Comparison of ENCODE assay signal across 9 mouse cellular contexts in genomic region chr17:35864832-35865353, GRCm38 (mm10). TPM values are rescaled to one million over a fixed set of nuclear protein-coding genes. Genes with fewer than 3 reads are reported as not detected.
A peak's percentile ranks its signal among the peaks of the same experiment; 100 is the strongest.
DNase-seq lines count a peak whose midpoint lies in the region; ATAC-seq and TF ChIP-seq lines count a peak whose summit lies in the region.
"Had no signal": no experiment of that assay in that cellular context is flagged by ENCODE, and none has a peak within 500 bp of the region (broad histone marks: within the 10 kb centered on the region; RNA-seq: fewer than 3 reads in every experiment).

No protein-coding gene starts in this region.

- H3K9ac ChIP-seq in forebrain, postnatal 0 days = peak overlapping the region; percentile 61
- no peak overlapping the region for H3K9ac ChIP-seq in liver, embryonic 14.5 days (replicated peaks)

- WGBS in forebrain, postnatal 0 days = 25% methylated on average over 10 of the region's 10 CpGs
- 36% methylated on average over 10 of the region's 10 CpGs for WGBS in liver, embryonic 14.5 days (ENCODE audit: insufficient replicate concordance)

- peak overlapping the region; percentile 83 for H3K27ac ChIP-seq in forebrain, postnatal 0 days (ENCODE audit: low read depth, low read length)
- H3K27ac ChIP-seq in liver, embryonic 14.5 days = no peak overlapping the region

- no peak for TF ChIP-seq EP300 in liver, embryonic 14.5 days (IDR thresholded peaks at IDR 0.05; ENCODE audit: low read depth)

- peaks cover 31% of the 10 kb centered on the region for H3K36me3 ChIP-seq in E14TG2a.4 (ENCODE audit: insufficient read depth, low read length)
- H3K36me3 ChIP-seq in forebrain, postnatal 0 days (ENCODE audit: insufficient read depth) = no peaks in the 10 kb centered on the region
- H3K36me3 ChIP-seq in liver, embryonic 14.5 days (replicated peaks; ENCODE audit: control insufficient read depth, insufficient read depth, low read depth) = no peaks in the 10 kb centered on the region

- no peak for TF ChIP-seq CTCF in E14TG2a.4 (conservative IDR thresholded peaks at IDR 0.05; ENCODE audit: low read length)
- no peak for TF ChIP-seq CTCF in forebrain, postnatal 0 days (IDR thresholded peaks at IDR 0.05; ENCODE audit: low read depth)
- TF ChIP-seq CTCF in liver, embryonic 14.5 days (IDR thresholded peaks at IDR 0.05; ENCODE audit: low read depth) = no peak

- no peaks in the 10 kb centered on the region for H3K9me3 ChIP-seq in E14TG2a.4 (ENCODE audit: low read length)
- no peaks in the 10 kb centered on the region for H3K9me3 ChIP-seq in forebrain, postnatal 0 days (ENCODE audit: low read length)
- no peaks in the 10 kb centered on the region for H3K9me3 ChIP-seq in liver, embryonic 14.5 days (ENCODE audit: control insufficient read depth, low read length)

- ATAC-seq in forebrain, postnatal 0 days = no peak
- ATAC-seq in liver, embryonic 14.5 days (ENCODE audit: insufficient read depth) = no peak

- DNase-seq in 416B (ENCODE audit: low read depth) = peak; percentile 24
- no peak for DNase-seq in forebrain, postnatal 0 days
- DNase-seq in liver, embryonic 14.5 days (ENCODE audit: low read depth in 3 of 3, low spot score in 3 of 3) = no peak
- no peak for DNase-seq in frontal cortex, postnatal 10 days (ENCODE audit: low spot score in 2 of 2)
- DNase-seq in right cerebral cortex, postnatal 10 days (ENCODE audit: low spot score in 2 of 2) = no peak
- no peak for DNase-seq in cerebellum, adult 9-11 months
- no peak for DNase-seq in spleen, adult 18-20 months
- DNase-seq: cerebellum, adult 9-10 months had no signal

- peaks cover 80% of the 10 kb centered on the region for H3K4me1 ChIP-seq in E14TG2a.4 (replicated peaks; ENCODE audit: low read depth, low read length)
- H3K4me1 ChIP-seq in forebrain, postnatal 0 days (ENCODE audit: insufficient read depth) = peaks cover 23% of the 10 kb centered on the region
- H3K4me1 ChIP-seq in liver, embryonic 14.5 days (replicated peaks; ENCODE audit: control insufficient read depth in 2 of 2, insufficient read depth in 2 of 2, low read length in 1 of 2) = peaks cover 13 to 19% of the 10 kb centered on the region in 2 experiments

- peak overlapping the region; percentile 88 for H3K4me3 ChIP-seq in E14TG2a.4 (replicated peaks; ENCODE audit: low read length)
- peak overlapping the region; percentile 70 for H3K4me3 ChIP-seq in forebrain, postnatal 0 days (ENCODE audit: low read depth, low read length)
- H3K4me3 ChIP-seq in liver, embryonic 14.5 days (ENCODE audit: insufficient read depth in 1 of 2, low read depth in 2 of 2, low read length in 2 of 2) = peak overlapping the region in 1 of 2 experiments; percentile 50; a peak in 1 of 4 replicates

- H3K4me2 ChIP-seq in forebrain, postnatal 0 days (ENCODE audit: low read depth) = peak overlapping the region; percentile 56
- H3K4me2 ChIP-seq in liver, embryonic 14.5 days (ENCODE audit: low read depth) = peak overlapping the region; percentile 65

- H3K27me3 ChIP-seq in E14TG2a.4 (ENCODE audit: insufficient read depth, low read length) = peaks cover 11% of the 10 kb centered on the region
- H3K27me3 ChIP-seq in forebrain, postnatal 0 days (ENCODE audit: insufficient read depth, low read length) = no peaks in the 10 kb centered on the region
- peaks cover 55% of the 10 kb centered on the region for H3K27me3 ChIP-seq in liver, embryonic 14.5 days (ENCODE audit: control insufficient read depth, insufficient read depth, low read length)

RNA-seq across cellular contexts. Expression of gene Ppp1r18, which starts 0.5 kb away (rescaled TPM):
- 29.5 and 38.9 TPM in 2 replicates for total RNA-seq in forebrain, postnatal 0 days (2014; rRNA removed)
- 22.3 and 23.3 TPM in 2 replicates for polyA plus RNA-seq in forebrain, postnatal 0 days (2015; fragmentation: Nextera tagmentation; extraction: Ambion mirVana)
- 8.7 and 10.7 TPM in 2 replicates for polyA plus RNA-seq in liver, embryonic 14.5 days (2012; rRNA removed)
- polyA plus RNA-seq in liver, embryonic 14.5 days (2014; fragmentation: Nextera tagmentation; extraction: Ambion mirVana) = 8.2 and 8.7 TPM in 2 replicates

RNA-seq across cellular contexts. Expression of gene Nrm, which starts 3.8 kb away (rescaled TPM):
- 6.1 and 9.7 TPM in 2 replicates for total RNA-seq in forebrain, postnatal 0 days (2014; rRNA removed)
- polyA plus RNA-seq in forebrain, postnatal 0 days (2015; fragmentation: Nextera tagmentation; extraction: Ambion mirVana) = 13.1 and 15.6 TPM in 2 replicates
- polyA plus RNA-seq in liver, embryonic 14.5 days (2012; rRNA removed) = 15.6 and 18.2 TPM in 2 replicates
- 20.1 and 22.4 TPM in 2 replicates for polyA plus RNA-seq in liver, embryonic 14.5 days (2014; fragmentation: Nextera tagmentation; extraction: Ambion mirVana)

RNA-seq across cellular contexts. Expression of gene Dhx16, which starts 14.7 kb away (rescaled TPM):
- 33.0 and 33.2 TPM in 2 replicates for total RNA-seq in forebrain, postnatal 0 days (2014; rRNA removed)
- polyA plus RNA-seq in forebrain, postnatal 0 days (2015; fragmentation: Nextera tagmentation; extraction: Ambion mirVana) = 21.8 and 22.1 TPM in 2 replicates
- 44.8 and 46.0 TPM in 2 replicates for polyA plus RNA-seq in liver, embryonic 14.5 days (2012; rRNA removed)
- polyA plus RNA-seq in liver, embryonic 14.5 days (2014; fragmentation: Nextera tagmentation; extraction: Ambion mirVana) = 25.5 and 30.2 TPM in 2 replicates

RNA-seq across cellular contexts. Expression of gene Mdc1, which starts 23.6 kb away (rescaled TPM):
- 15.3 and 20.4 TPM in 2 replicates for total RNA-seq in forebrain, postnatal 0 days (2014; rRNA removed)
- polyA plus RNA-seq in forebrain, postnatal 0 days (2015; fragmentation: Nextera tagmentation; extraction: Ambion mirVana) = 3.0 and 4.4 TPM in 2 replicates
- 9.2 and 10.0 TPM in 2 replicates for polyA plus RNA-seq in liver, embryonic 14.5 days (2012; rRNA removed)
- polyA plus RNA-seq in liver, embryonic 14.5 days (2014; fragmentation: Nextera tagmentation; extraction: Ambion mirVana) = 6.3 and 9.1 TPM in 2 replicates

RNA-seq across cellular contexts. Expression of gene Tubb5, which starts 26.8 kb away (rescaled TPM):
- 3,707 and 3,724 TPM in 2 replicates for total RNA-seq in forebrain, postnatal 0 days (2014; rRNA removed)
- polyA plus RNA-seq in forebrain, postnatal 0 days (2015; fragmentation: Nextera tagmentation; extraction: Ambion mirVana) = 2,151 and 2,226 TPM in 2 replicates
- polyA plus RNA-seq in liver, embryonic 14.5 days (2012; rRNA removed) = 460 and 467 TPM in 2 replicates
- 330 and 363 TPM in 2 replicates for polyA plus RNA-seq in liver, embryonic 14.5 days (2014; fragmentation: Nextera tagmentation; extraction: Ambion mirVana)
